Mouse (Mus musculus): ENCODE measurements at regions not wholly inside any gene's neighbourhood (a gene's known extent, or its start where the extent isn't known, plus 50 kb on each side); places are given as distances from the start of the nearest gene placed in this dataset.

DNA sequence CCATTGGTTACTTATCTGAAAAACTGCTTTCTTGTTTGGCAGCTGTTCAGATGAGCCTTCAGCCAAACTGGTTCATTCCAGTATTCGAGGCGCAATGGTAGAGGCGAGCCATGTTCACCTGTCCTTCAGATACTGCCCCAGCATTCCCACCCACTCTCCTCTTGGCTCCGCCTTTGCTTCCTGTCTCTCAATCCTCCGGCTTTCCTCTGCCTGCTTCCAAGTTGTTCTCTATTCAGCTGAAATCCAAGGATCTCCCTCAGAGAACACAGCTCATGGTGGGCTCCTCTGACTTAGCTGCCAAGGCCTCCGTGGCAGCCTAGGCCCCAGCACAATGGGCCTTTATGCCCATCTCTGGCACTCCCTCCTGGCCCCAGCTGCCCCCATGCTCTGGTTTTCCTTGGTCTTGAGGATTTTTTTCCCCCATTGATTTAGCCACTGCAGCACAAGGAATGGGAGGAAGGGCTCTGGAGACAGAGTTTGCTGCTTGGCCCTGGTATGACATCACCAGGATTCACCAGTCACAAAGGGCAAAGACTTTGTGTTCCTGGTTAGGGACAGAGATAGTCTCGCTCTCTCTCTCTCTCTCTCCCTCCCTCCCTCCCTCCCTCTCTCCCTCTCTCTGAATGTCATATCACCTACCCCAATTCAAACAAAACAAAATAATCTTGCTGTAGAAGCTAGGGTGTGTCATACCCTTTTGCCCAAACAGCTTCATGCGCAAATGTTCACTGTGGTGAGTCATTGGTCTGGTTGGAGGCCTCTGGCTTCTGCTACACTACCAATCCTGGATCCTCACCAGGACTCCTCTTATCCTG lies 91.6 kb downstream of the Xrcc2 start:
- Histone ChIP-seq H3ac (ENCODE audit: control insufficient read depth, insufficient read length) (no peak overlapping the region), H3K27me3 (ENCODE audit: control insufficient read depth, insufficient read depth, insufficient read length) (no peaks in the 10 kb centered on the region), H3K4me2 (ENCODE audit: low read depth) (no peak overlapping the region), H3K4me3 (no peak overlapping the region), H3K36me3 (ENCODE audit: control insufficient read depth, insufficient read depth) (no peaks in the 10 kb centered on the region), H3K79me2 (ENCODE audit: control insufficient read depth, insufficient read depth) (no peaks in the 10 kb centered on the region)
- TF ChIP-seq MYOD1 (IDR thresholded peaks at IDR 0.05; ENCODE audit: control insufficient read depth in 1 of 3, insufficient read length in 2 of 3, low read depth in 2 of 3), result no peak
- no peak for TF ChIP-seq TCF12 (IDR thresholded peaks at IDR 0.05; ENCODE audit: insufficient read depth, poor library complexity, severe bottlenecking)
- TF ChIP-seq USF1 (IDR thresholded peaks at IDR 0.05; ENCODE audit: low read depth), result no peak
- no peak for TF ChIP-seq POLR2AphosphoS2 (IDR thresholded peaks at IDR 0.05; ENCODE audit: insufficient read length, low read depth)
- no peak for TF ChIP-seq MYOG (IDR thresholded peaks at IDR 0.05; ENCODE audit: control insufficient read depth in 1 of 3, insufficient read depth in 1 of 3, insufficient read length in 2 of 3, low read depth in 2 of 3)
- TF ChIP-seq E2F4 (IDR thresholded peaks at IDR 0.05; ENCODE audit: insufficient read depth), result no peak
- TF ChIP-seq POLR2A (IDR thresholded peaks at IDR 0.05; ENCODE audit: insufficient read length, low read depth), result no peak
- TF ChIP-seq MAX (IDR thresholded peaks at IDR 0.05; ENCODE audit: low read depth), result no peak
- TF ChIP-seq TCF3 (IDR thresholded peaks at IDR 0.05; ENCODE audit: insufficient read length, low read depth), result no peak
- no peak for TF ChIP-seq REST (IDR thresholded peaks at IDR 0.05; ENCODE audit: insufficient read depth, insufficient read length)

DNA sequence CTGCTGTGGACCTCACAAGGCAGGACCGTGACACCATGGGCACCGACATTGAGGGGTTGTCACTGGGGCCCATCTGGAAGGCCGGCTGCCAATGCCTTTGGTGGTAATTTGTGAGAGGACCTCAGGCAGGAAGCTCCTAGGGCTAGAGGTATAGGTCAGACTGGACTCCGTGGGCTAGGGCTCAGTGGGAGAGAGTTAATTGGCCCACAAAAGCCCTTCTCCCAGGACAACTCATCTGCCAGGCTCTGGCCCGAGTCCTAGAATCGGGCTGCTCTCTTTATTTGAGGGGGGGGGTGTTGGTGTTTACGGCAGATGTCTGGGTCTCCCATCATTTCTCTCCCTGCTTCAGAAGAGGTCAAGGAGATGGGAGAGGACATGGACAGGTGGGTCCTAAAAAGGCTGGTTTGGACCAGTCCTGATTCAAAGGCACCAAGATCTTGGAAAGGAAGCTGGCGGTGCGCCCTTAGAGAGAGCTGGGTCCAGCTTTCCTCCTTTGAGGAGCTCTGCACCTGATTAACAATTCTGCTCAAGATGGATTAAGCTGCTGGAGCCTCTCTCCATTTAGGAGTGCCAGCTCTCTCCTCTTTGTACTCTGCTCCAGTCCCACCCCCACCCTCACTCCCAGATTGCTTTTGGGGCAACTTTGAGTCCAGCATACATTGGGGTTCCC lies 93.5 kb downstream of the Xrcc2 start:
- Histone ChIP-seq H3K79me2 (ENCODE audit: control insufficient read depth, insufficient read depth) (no peaks in the 10 kb centered on the region), H3K4me3 (no peak overlapping the region), H3K36me3 (ENCODE audit: control insufficient read depth, insufficient read depth) (no peaks in the 10 kb centered on the region), H3K27me3 (ENCODE audit: control insufficient read depth, insufficient read depth, insufficient read length) (no peaks in the 10 kb centered on the region), H3K4me2 (ENCODE audit: low read depth) (no peak overlapping the region), H3ac (ENCODE audit: control insufficient read depth, insufficient read length) (no peak overlapping the region)
- TF ChIP-seq CEBPB (IDR thresholded peaks at IDR 0.05; ENCODE audit: insufficient read depth, poor library complexity, severe bottlenecking), result no peak
- no peak for TF ChIP-seq TCF3 (IDR thresholded peaks at IDR 0.05; ENCODE audit: insufficient read length, low read depth)
- TF ChIP-seq MYOG (IDR thresholded peaks at IDR 0.05; ENCODE audit: control insufficient read depth in 1 of 3, insufficient read depth in 1 of 3, insufficient read length in 2 of 3, low read depth in 2 of 3), result no peak
- TF ChIP-seq E2F4 (IDR thresholded peaks at IDR 0.05; ENCODE audit: insufficient read depth), result no peak
- no peak for TF ChIP-seq USF1 (IDR thresholded peaks at IDR 0.05; ENCODE audit: low read depth)
- TF ChIP-seq SRF (IDR thresholded peaks at IDR 0.05; ENCODE audit: control insufficient read depth, insufficient read length, low read depth), result no peak
- no peak for TF ChIP-seq MYOD1 (IDR thresholded peaks at IDR 0.05; ENCODE audit: control insufficient read depth in 1 of 3, insufficient read length in 2 of 3, low read depth in 2 of 3)
- no peak for TF ChIP-seq TCF12 (IDR thresholded peaks at IDR 0.05; ENCODE audit: insufficient read depth, poor library complexity, severe bottlenecking)
- no peak for TF ChIP-seq REST (IDR thresholded peaks at IDR 0.05; ENCODE audit: insufficient read depth, insufficient read length)
- TF ChIP-seq MAX (IDR thresholded peaks at IDR 0.05; ENCODE audit: low read depth), result no peak
- no peak for TF ChIP-seq POLR2A (IDR thresholded peaks at IDR 0.05; ENCODE audit: insufficient read length, low read depth)
- TF ChIP-seq POLR2AphosphoS2 (IDR thresholded peaks at IDR 0.05; ENCODE audit: insufficient read length, low read depth), result no peak

DNA sequence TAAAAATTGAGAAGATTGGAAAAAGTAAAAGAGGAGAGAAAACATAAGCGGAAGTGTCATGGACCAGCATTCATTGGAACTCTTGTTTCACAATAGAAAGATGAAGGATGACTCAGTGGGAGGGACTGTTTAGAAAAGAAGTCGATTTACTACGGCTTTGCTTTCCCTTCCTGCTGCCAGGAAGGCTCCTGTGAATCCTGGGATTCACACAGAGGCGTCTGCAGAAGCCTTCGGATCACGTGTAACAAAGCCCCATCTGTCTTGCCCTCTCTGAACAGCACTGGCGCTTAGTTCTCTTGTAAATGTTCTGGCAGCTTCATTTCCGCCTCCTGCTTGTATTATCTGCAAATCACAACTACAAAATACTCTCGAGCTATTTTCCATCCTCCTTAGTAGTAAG lies 94.0 kb downstream of the Cct8l1 start:
- H3K4me3 ChIP-seq, result no peak overlapping the region
- peak overlapping the region; percentile 36 for H3K4me2 ChIP-seq (ENCODE audit: low read depth)
- H3ac ChIP-seq (ENCODE audit: control insufficient read depth, insufficient read length), result no peak overlapping the region
- no peaks in the 10 kb centered on the region for H3K27me3 ChIP-seq (ENCODE audit: control insufficient read depth, insufficient read depth, insufficient read length)
- H3K79me2 ChIP-seq (ENCODE audit: control insufficient read depth, insufficient read depth), result no peaks in the 10 kb centered on the region
- TF ChIP-seq TCF3 (IDR thresholded peaks at IDR 0.05; ENCODE audit: insufficient read length, low read depth), result no peak
- TF ChIP-seq MYOD1 (IDR thresholded peaks at IDR 0.05; ENCODE audit: control insufficient read depth in 1 of 3, insufficient read length in 2 of 3, low read depth in 2 of 3), result no peak
- TF ChIP-seq TCF12 (IDR thresholded peaks at IDR 0.05; ENCODE audit: insufficient read depth, poor library complexity, severe bottlenecking), result no peak
- TF ChIP-seq E2F4 (IDR thresholded peaks at IDR 0.05; ENCODE audit: insufficient read depth), result no peak
- no peak for TF ChIP-seq MYOG (IDR thresholded peaks at IDR 0.05; ENCODE audit: control insufficient read depth in 1 of 3, insufficient read depth in 1 of 3, insufficient read length in 2 of 3, low read depth in 2 of 3)
- H3K36me3 ChIP-seq (ENCODE audit: control insufficient read depth, insufficient read depth), result no peaks in the 10 kb centered on the region

DNA sequence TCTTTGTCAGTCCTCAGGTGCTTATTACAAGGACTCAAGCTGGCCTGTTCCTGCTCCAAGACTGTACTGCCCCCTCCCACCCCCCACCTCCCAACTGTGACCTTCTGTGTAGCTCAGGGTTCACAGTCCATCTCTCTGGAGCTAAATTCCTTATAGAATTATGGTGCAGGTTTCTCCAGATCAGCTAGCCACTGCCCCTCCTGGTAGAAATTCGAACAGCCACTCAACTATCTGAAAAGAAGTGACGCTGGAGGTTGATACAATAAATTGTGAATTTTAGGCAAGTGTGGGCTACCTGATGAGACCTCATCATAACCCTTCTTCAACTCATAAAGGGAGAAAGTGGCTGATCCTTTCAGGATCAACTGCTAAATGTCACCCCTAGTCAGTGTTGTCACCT lies 86.3 kb downstream of the Cct8l1 start:
- H3ac ChIP-seq (ENCODE audit: control insufficient read depth, insufficient read length), result no peak overlapping the region
- H3K27me3 ChIP-seq (ENCODE audit: control insufficient read depth, insufficient read depth, insufficient read length), result no peaks in the 10 kb centered on the region
- no peak overlapping the region for H3K4me2 ChIP-seq (ENCODE audit: low read depth)
- H3K79me2 ChIP-seq (ENCODE audit: control insufficient read depth, insufficient read depth), result no peaks in the 10 kb centered on the region
- no peak overlapping the region for H3K4me3 ChIP-seq
- no peaks in the 10 kb centered on the region for H3K36me3 ChIP-seq (ENCODE audit: control insufficient read depth, insufficient read depth)
- TF ChIP-seq POLR2A (IDR thresholded peaks at IDR 0.05; ENCODE audit: insufficient read length, low read depth), result no peak
- TF ChIP-seq E2F4 (IDR thresholded peaks at IDR 0.05; ENCODE audit: insufficient read depth), result no peak
- TF ChIP-seq SRF (IDR thresholded peaks at IDR 0.05; ENCODE audit: control insufficient read depth, insufficient read length, low read depth), result no peak
- no peak for TF ChIP-seq MYOG (IDR thresholded peaks at IDR 0.05; ENCODE audit: control insufficient read depth in 1 of 3, insufficient read depth in 1 of 3, insufficient read length in 2 of 3, low read depth in 2 of 3)
- no peak for TF ChIP-seq MAX (IDR thresholded peaks at IDR 0.05; ENCODE audit: low read depth)
- no peak for TF ChIP-seq CEBPB (IDR thresholded peaks at IDR 0.05; ENCODE audit: insufficient read depth, poor library complexity, severe bottlenecking)
- TF ChIP-seq USF1 (IDR thresholded peaks at IDR 0.05; ENCODE audit: low read depth), result no peak
- TF ChIP-seq REST (IDR thresholded peaks at IDR 0.05; ENCODE audit: insufficient read depth, insufficient read length), result no peak
- TF ChIP-seq TCF12 (IDR thresholded peaks at IDR 0.05; ENCODE audit: insufficient read depth, poor library complexity, severe bottlenecking), result no peak
